Mouse (Mus musculus) activated CD4-positive, CD25-positive, alpha-beta regulatory T cell, adult 4 months (primary cell): ENCODE measurements around the gene Nlrp6. TPM values are rescaled to one million over a fixed set of nuclear protein-coding genes. Genes with fewer than 3 reads are reported as not detected.
"Not testable (repeated sequence)": the region's sequence is repeated elsewhere in the genome, so short reads cannot be mapped to it uniquely, and the experiment has no call there.

ENCODE experiments used
- ATAC-seq: one replicate; pipeline ENCODE4 v1.8.0; 2017
- polyA plus RNA-seq, 2 experiments: library from polyadenylated mRNA; unstranded; fragments of 100-300 nt; shearing (Covaris generic); gene quantifications; one replicate each; pipeline ENCODE4 v1.2.1; 2017

Gene Nlrp6
- polyA plus RNA-seq, 2 experiments from 2014 or later: not detected

DNA sequence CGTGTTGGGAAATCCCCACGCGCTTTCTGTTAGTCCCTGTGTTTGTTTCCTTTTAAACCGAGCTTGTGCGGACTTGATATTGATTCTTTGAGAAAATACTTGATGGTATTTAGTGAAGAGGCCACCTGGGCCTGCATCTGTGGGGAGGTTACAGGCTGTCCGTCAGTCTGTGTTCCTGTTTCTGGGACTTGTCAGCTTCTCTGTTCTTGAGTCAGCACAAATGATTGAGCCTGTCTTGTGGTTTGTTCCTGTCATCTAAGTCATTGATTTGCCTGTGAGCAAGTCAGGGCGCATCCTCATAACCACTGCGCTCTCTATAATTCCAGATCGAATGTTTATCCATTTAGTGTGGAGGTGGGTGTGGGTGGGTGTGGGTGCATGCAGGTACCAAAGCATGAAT is 56.0 kb downstream of the Nlrp6 start:
- ATAC-seq: not testable (repeated sequence)

Other genes starting within 250 kb of the Nlrp6 start
- gene Olfr45, start 239.0 kb upstream of the Nlrp6 start, polyA plus RNA-seq: not detected
- not detected for gene Olfr541, start 223.6 kb upstream of the Nlrp6 start, polyA plus RNA-seq
- gene Cyp2e1, start 157.2 kb upstream of the Nlrp6 start, polyA plus RNA-seq: under 1 TPM in 1 of 2 experiments, not detected in 1; 0.21 TPM
- gene Syce1, start 133.1 kb upstream of the Nlrp6 start, polyA plus RNA-seq: under 1 TPM; 0.33 to 0.38 TPM
- gene Zfp941, start 98.7 kb upstream of the Nlrp6 start, polyA plus RNA-seq: under 1 TPM; 0.13 to 0.23 TPM
- gene Urah, start 85.9 kb upstream of the Nlrp6 start, polyA plus RNA-seq: not detected
- not detected for gene Scgb1c1, start 75.4 kb upstream of the Nlrp6 start, polyA plus RNA-seq
- gene Odf3, start 73.1 kb upstream of the Nlrp6 start, polyA plus RNA-seq: not detected
- gene Gm45785, start 64.6 kb upstream of the Nlrp6 start, polyA plus RNA-seq: not detected
- 10 to 100 TPM; 51.6 to 57.0 TPM for gene Ric8a, start 63.9 kb upstream of the Nlrp6 start, polyA plus RNA-seq
- 10 to 100 TPM; 33.1 to 48.2 TPM for gene Bet1l, start 63.3 kb upstream of the Nlrp6 start, polyA plus RNA-seq
- gene Psmd13, start 38.9 kb upstream of the Nlrp6 start, polyA plus RNA-seq: 100 to 1,000 TPM; 110 to 160 TPM
- gene Sirt3, start 38.6 kb upstream of the Nlrp6 start, polyA plus RNA-seq: 1 to 10 TPM; 5.9 to 8.0 TPM
- gene Cox8b, start 20.5 kb upstream of the Nlrp6 start, polyA plus RNA-seq: not detected
- 10 to 100 TPM; 15.2 to 15.6 TPM for gene Pgghg, start 20.5 kb downstream of the Nlrp6 start, polyA plus RNA-seq
- gene Ifitm5, start 29.4 kb downstream of the Nlrp6 start, polyA plus RNA-seq: not detected
- not detected for gene Gm45717, start 35.0 kb downstream of the Nlrp6 start, polyA plus RNA-seq
- 100 to 1,000 TPM in 1 of 2 experiments, 10 to 100 TPM in 1; 94.1 to 101 TPM for gene Ifitm2, start 35.1 kb downstream of the Nlrp6 start, polyA plus RNA-seq
- gene Ifitm1, start 46.3 kb downstream of the Nlrp6 start, polyA plus RNA-seq: 1 to 10 TPM; 4.6 to 7.5 TPM
- gene Ifitm3, start 89.9 kb downstream of the Nlrp6 start, polyA plus RNA-seq: 10 to 100 TPM; 17.0 to 23.4 TPM
- gene Ifitm6, start 97.0 kb downstream of the Nlrp6 start, polyA plus RNA-seq: under 1 TPM; 0.70 to 0.92 TPM
- not detected for gene Gm17387, start 108.2 kb downstream of the Nlrp6 start, polyA plus RNA-seq
- gene B4galnt4, start 140.2 kb downstream of the Nlrp6 start, polyA plus RNA-seq: 10 to 100 TPM in 1 of 2 experiments, 1 to 10 TPM in 1; 6.4 to 11.9 TPM
- 100 to 1,000 TPM; 365 to 380 TPM for gene Pkp3, start 157.3 kb downstream of the Nlrp6 start, polyA plus RNA-seq
- gene Sigirr, start 179.7 kb downstream of the Nlrp6 start, polyA plus RNA-seq: 100 to 1,000 TPM; 163 to 179 TPM
- not detected for gene Ano9, start 196.9 kb downstream of the Nlrp6 start, polyA plus RNA-seq
- gene Ptdss2, start 201.5 kb downstream of the Nlrp6 start, polyA plus RNA-seq: 1 to 10 TPM; 5.2 to 5.3 TPM